Comparison of ENCODE assay signal across 31 mouse cellular contexts in genomic region chr17:37863901-37864300, GRCm38 (mm10). TPM values are rescaled to one million over a fixed set of nuclear protein-coding genes. Genes with fewer than 3 reads are reported as not detected.
DNase-seq lines count a peak whose midpoint lies in the region; ATAC-seq and TF ChIP-seq lines count a peak whose summit lies in the region.
"Had no signal": no experiment of that assay in that cellular context is flagged by ENCODE, and none has a peak within 500 bp of the region (broad histone marks: within the 10 kb centered on the region; RNA-seq: fewer than 3 reads in every experiment).

No protein-coding gene starts in this region.

- H3K27me3 ChIP-seq in liver, postnatal 0 days (ENCODE audit: insufficient read depth, low read length), result no peaks in the 10 kb centered on the region
- H3K27me3 ChIP-seq: CH12.LX, Patski had no signal

- no peak overlapping the region for H3K9ac ChIP-seq in ES-E14 (ENCODE audit: insufficient read depth, low read depth, low read length, poor library complexity, severe bottlenecking)
- H3K9ac ChIP-seq in liver, postnatal 0 days (replicated peaks), result no peak overlapping the region

- ATAC-seq in liver, postnatal 0 days, result no peak
- ATAC-seq: activated CD4-positive, CD25-positive, alpha-beta regulatory T cell, adult 4 months; CD4-positive, CD25-positive, alpha-beta regulatory T cell, adult 4 months; Patski had no signal

- H3K4me3 ChIP-seq in ES-E14 (ENCODE audit: insufficient read depth in 1 of 2, low read depth in 1 of 2, low read length in 2 of 2, poor library complexity in 1 of 2, severe bottlenecking in 1 of 2), result no peak overlapping the region
- no peak overlapping the region for H3K4me3 ChIP-seq in layer of hippocampus, adult 2 months
- H3K4me3 ChIP-seq in liver, postnatal 0 days (ENCODE audit: low read depth, low read length), result no peak overlapping the region

- DNase-seq in ES-CJ7 (ENCODE audit: low read depth, low spot score), result peak; percentile 76
- peak; percentile 26 for DNase-seq in ES-E14 (ENCODE audit: low read depth, low spot score)
- DNase-seq in R1 (ENCODE audit: low read depth, low spot score), result peak; percentile 90
- DNase-seq in ZHBTc4 (ENCODE audit: low read depth, low spot score), result peak; percentile 86
- no peak for DNase-seq in layer of hippocampus, adult 2 months (ENCODE audit: low spot score in 2 of 2)
- no peak for DNase-seq in gastrocnemius, postnatal 25 days
- DNase-seq in neural tube, embryonic 10.5 days (ENCODE audit: extremely low spot score, low spot score), result no peak
- DNase-seq in liver, postnatal 0 days, result no peak
- DNase-seq: adrenal gland, adult 2 months; adrenal gland, adult 8-10 months; adrenal gland, postnatal 10 days; adrenal gland, postnatal 14 days; adrenal gland, postnatal 25 days; adrenal gland, postnatal 36 days; B cell, adult 2 months; cerebellum, adult 11 months; cerebellum, adult 11-12 months; cerebellum, adult 18-20 months; cerebellum, adult 2 months; cerebellum, adult 8-10 months; cerebellum, adult 9-10 months had no signal

- no peak for TF ChIP-seq CTCF in layer of hippocampus, adult 2 months (conservative IDR thresholded peaks at IDR 0.05)
- TF ChIP-seq CTCF in liver, postnatal 0 days (IDR thresholded peaks at IDR 0.05; ENCODE audit: low read depth), result no peak

- no peak overlapping the region for H3K27ac ChIP-seq in ES-E14 (ENCODE audit: insufficient read depth, low read depth, low read length, poor library complexity, severe bottlenecking)
- no peak overlapping the region for H3K27ac ChIP-seq in layer of hippocampus, adult 2 months
- H3K27ac ChIP-seq in liver, postnatal 0 days (ENCODE audit: low read depth), result no peak overlapping the region

- H3K36me3 ChIP-seq in ES-E14 (ENCODE audit: control insufficient read depth, insufficient read depth, low read length, poor library complexity, severe bottlenecking), result no peaks in the 10 kb centered on the region
- H3K36me3 ChIP-seq in liver, postnatal 0 days (replicated peaks; ENCODE audit: insufficient read depth, low read length), result no peaks in the 10 kb centered on the region
- H3K36me3 ChIP-seq: G1E had no signal

- no peak for TF ChIP-seq EP300 in liver, postnatal 0 days (IDR thresholded peaks at IDR 0.05; ENCODE audit: low read depth)

- H3K4me2 ChIP-seq in liver, postnatal 0 days (ENCODE audit: low read depth, low read length), result no peak overlapping the region

- no peaks in the 10 kb centered on the region for H3K9me3 ChIP-seq in ES-E14 (ENCODE audit: control insufficient read depth, insufficient read depth, low read depth, low read length)
- no peaks in the 10 kb centered on the region for H3K9me3 ChIP-seq in liver, postnatal 0 days (ENCODE audit: low read length)

- 59% methylated on average over 2 of the region's 2 CpGs for WGBS in liver, postnatal 0 days (ENCODE audit: insufficient replicate concordance)

- H3K4me1 ChIP-seq in ES-E14 (ENCODE audit: control insufficient read depth in 2 of 2, insufficient read depth in 2 of 2, low read length in 2 of 2, poor library complexity in 1 of 2), result peaks cover 0 to 2% of the 10 kb centered on the region in 2 experiments; a peak in 2 of 4 replicates
- no peaks in the 10 kb centered on the region for H3K4me1 ChIP-seq in liver, postnatal 0 days (ENCODE audit: insufficient read depth)

- in situ Hi-C loops in ES-E14 (cut with MboI; ENCODE audit: low sequenced_read_pairs in 2 of 2, unreplicated experiment in 2 of 2), result no loop called here

TF ChIP-seq in ES-E14, 5 proteins besides CTCF, POLR2A, EP300 and RAD21:
- TF ChIP-seq HCFC1 (IDR thresholded peaks at IDR 0.05; ENCODE audit: borderline replicate concordance, insufficient read depth, low read length) (no peak), ZNF384 (IDR thresholded peaks at IDR 0.05; ENCODE audit: low read depth, low read length) (no peak), ZC3H11A (IDR thresholded peaks at IDR 0.05; ENCODE audit: borderline replicate concordance, low read depth, low read length) (no peak), CHD2 (IDR thresholded peaks at IDR 0.05; ENCODE audit: low read depth, low read length) (no peak), MAFK (IDR thresholded peaks at IDR 0.05; ENCODE audit: insufficient read depth, low read depth, low read length) (no peak)

RNA-seq across cellular contexts. Expression of gene Olfr126, which starts 16.6 kb away (rescaled TPM):
- not detected in 2 replicates for total RNA-seq in ES-E14 (2012; rRNA removed)
- not detected for total RNA-seq in layer of hippocampus, adult 2 months (2021)
- total RNA-seq in gastrocnemius, postnatal 25 days (2021), result not detected
- not detected in 2 replicates for polyA plus RNA-seq in liver, postnatal 0 days (2015; fragmentation: Nextera tagmentation; extraction: Ambion mirVana)
- total RNA-seq: adrenal gland, adult 18-20 months; adrenal gland, adult 2 months; adrenal gland, adult 8-10 months; adrenal gland, postnatal 10 days; adrenal gland, postnatal 14 days; adrenal gland, postnatal 25 days; adrenal gland, postnatal 36 days; adrenal gland, postnatal 4 days; CH12.LX; MEL had no signal
- polyA plus RNA-seq: activated CD4-positive, CD25-positive, alpha-beta regulatory T cell, adult 4 months; adrenal gland, adult 2 months; brain, embryonic 14.5 days; C2C12; CD4-positive, CD25-positive, alpha-beta regulatory T cell, adult 4 months; cerebellum, adult 2 months; G1E; Patski had no signal

RNA-seq across cellular contexts. Expression of gene Olfr125, which starts 31.2 kb away (rescaled TPM):
- total RNA-seq in ES-E14 (2012; rRNA removed), result not detected in 2 replicates
- total RNA-seq in layer of hippocampus, adult 2 months (2021), result not detected
- not detected for total RNA-seq in gastrocnemius, postnatal 25 days (2021)
- not detected in 2 replicates for polyA plus RNA-seq in liver, postnatal 0 days (2015; fragmentation: Nextera tagmentation; extraction: Ambion mirVana)
- total RNA-seq: adrenal gland, adult 18-20 months; adrenal gland, adult 2 months; adrenal gland, adult 8-10 months; adrenal gland, postnatal 10 days; adrenal gland, postnatal 14 days; adrenal gland, postnatal 25 days; adrenal gland, postnatal 36 days; adrenal gland, postnatal 4 days; CH12.LX; G1E; MEL had no signal
- polyA plus RNA-seq: activated CD4-positive, CD25-positive, alpha-beta regulatory T cell, adult 4 months; adrenal gland, adult 2 months; brain, embryonic 14.5 days; C2C12; CD4-positive, CD25-positive, alpha-beta regulatory T cell, adult 4 months; cerebellum, adult 2 months; G1E; Patski had no signal

RNA-seq across cellular contexts. Expression of gene Olfr127, which starts 36.3 kb away (rescaled TPM):
- total RNA-seq in ES-E14 (2012; rRNA removed), result not detected in 2 replicates
- total RNA-seq in layer of hippocampus, adult 2 months (2021), result not detected
- total RNA-seq in gastrocnemius, postnatal 25 days (2021), result not detected
- polyA plus RNA-seq in liver, postnatal 0 days (2015; fragmentation: Nextera tagmentation; extraction: Ambion mirVana), result not detected in 2 replicates
- total RNA-seq: adrenal gland, adult 18-20 months; adrenal gland, adult 2 months; adrenal gland, adult 8-10 months; adrenal gland, postnatal 10 days; adrenal gland, postnatal 14 days; adrenal gland, postnatal 25 days; adrenal gland, postnatal 36 days; adrenal gland, postnatal 4 days; CH12.LX; G1E; MEL had no signal
- polyA plus RNA-seq: activated CD4-positive, CD25-positive, alpha-beta regulatory T cell, adult 4 months; adrenal gland, adult 2 months; brain, embryonic 14.5 days; C2C12; cerebellum, adult 2 months; G1E had no signal

RNA-seq across cellular contexts. Expression of gene Olfr128, which starts 56.4 kb away (rescaled TPM):
- total RNA-seq in ES-E14 (2012; rRNA removed), result not detected in 2 replicates
- total RNA-seq in layer of hippocampus, adult 2 months (2021), result not detected
- not detected for total RNA-seq in gastrocnemius, postnatal 25 days (2021)
- not detected in 2 replicates for polyA plus RNA-seq in liver, postnatal 0 days (2015; fragmentation: Nextera tagmentation; extraction: Ambion mirVana)
- total RNA-seq: adrenal gland, adult 18-20 months; adrenal gland, adult 2 months; adrenal gland, adult 8-10 months; adrenal gland, postnatal 10 days; adrenal gland, postnatal 14 days; adrenal gland, postnatal 25 days; adrenal gland, postnatal 36 days; adrenal gland, postnatal 4 days; CH12.LX; MEL had no signal
- polyA plus RNA-seq: adrenal gland, adult 2 months; brain, embryonic 14.5 days; C2C12; CD4-positive, CD25-positive, alpha-beta regulatory T cell, adult 4 months; cerebellum, adult 2 months; G1E; Patski had no signal

Comparison
In these comparisons a context has a peak if more than half of its experiments do, and no peak if none do; other contexts are left out.
1. DNase-seq: peak in ES-CJ7 (single experiment), ES-E14 (single experiment), R1 (single experiment) and ZHBTc4 (single experiment); none in layer of hippocampus, adult 2 months (0 of 2), gastrocnemius, postnatal 25 days (single experiment), neural tube, embryonic 10.5 days (single experiment) and liver, postnatal 0 days (single experiment).